Mouse (Mus musculus) limb, embryonic 10.5 days (tissue): ENCODE results near the gene Zfp473. TPM values are rescaled to one million over a fixed set of nuclear protein-coding genes. Genes with fewer than 3 reads are reported as not detected.

Experiments
- DNase-seq: peaks from one replicate; pipeline ENCODE4 v3.0.0-alpha.2; 2017; ENCODE audit warnings: low spot score
- H3K27ac ChIP-seq: fragments of 300-500 bp; sonication (generic); 2 replicates; pipeline ENCODE4 v1.5.1; 2016; ENCODE audit warnings: mild to moderate bottlenecking
- H3K27me3 ChIP-seq: fragments of 300-500 bp; sonication (generic); 2 replicates; pipeline ENCODE4 v1.6.1; 2016; ENCODE audit warnings: low read depth, mild to moderate bottlenecking; ENCODE audit not compliant: poor library complexity, severe bottlenecking
- H3K36me3 ChIP-seq: fragments of 300-500 bp; sonication (generic); 2 replicates; pipeline ENCODE4 v1.6.1; 2016; ENCODE audit warnings: mild to moderate bottlenecking, moderate library complexity
- H3K4me1 ChIP-seq: fragments of 300-500 bp; sonication (generic); 2 replicates; pipeline ENCODE4 v1.6.1; 2016
- H3K4me3 ChIP-seq: fragments of 300-500 bp; sonication (generic); 2 replicates; pipeline ENCODE4 v1.5.1; 2016; ENCODE audit warnings: mild to moderate bottlenecking, moderate library complexity
- H3K9me3 ChIP-seq: fragments of 300-500 bp; sonication (generic); replicated peaks from 2 replicates; pipeline ENCODE4 v1.6.1; 2016; ENCODE audit warnings: mild to moderate bottlenecking
- WGBS: fragments of 180-500 bp; shearing (Covaris S2); methylation state at CpG from one replicate; pipeline ENCODE4 v1.1.7; 2016; 5-methylcytosine and 5-hydroxymethylcytosine counted together
- polyA plus RNA-seq: library from polyadenylated mRNA; unstranded; fragments of >200 nt; fragmentation: Nextera tagmentation; extraction: Ambion mirVana; gene quantifications from 2 replicates; pipeline ENCODE4 v1.2.1, GENCODE M21; 2016

Zfp473 gene
- polyA plus RNA-seq, 1 experiment from 2014 or later: 2.6 TPM

GRCm38 (mm10) chr7:44683656-44684055, 67.2 kb downstream of the Zfp473 start:
- 85% methylated on average over 8 of the region's 8 CpGs for WGBS
- DNase-seq: no peak

More at GRCm38 (mm10) chr7:44683656-44684055, 67.2 kb downstream of the Zfp473 start:
- H3K4me1 ChIP-seq: no peaks in the 10 kb centered on the region
- H3K27ac ChIP-seq: no peak overlapping the region
- no peaks in the 10 kb centered on the region for H3K27me3 ChIP-seq
- no peak overlapping the region for H3K4me3 ChIP-seq
- no peaks in the 10 kb centered on the region; the same call in 1 of the 2 replicates for H3K9me3 ChIP-seq
- no peaks in the 10 kb centered on the region for H3K36me3 ChIP-seq

Other genes with a start within 250 kb of the Zfp473 start
- gene Mybpc2, start 226.4 kb downstream of the Zfp473 start, polyA plus RNA-seq: 0.05 and 0.11 TPM in 2 replicates
- 0.20 TPM in 1 of 2 replicates, not detected in the other for gene Spib, start 219.0 kb downstream of the Zfp473 start, polyA plus RNA-seq
- gene Pold1, start 202.2 kb downstream of the Zfp473 start, polyA plus RNA-seq: 175 and 184 TPM in 2 replicates
- 74.5 and 82.2 TPM in 2 replicates for gene Nr1h2, start 197.1 kb downstream of the Zfp473 start, polyA plus RNA-seq
- 0.14 and 0.20 TPM in 2 replicates for gene Napsa, start 178.7 kb downstream of the Zfp473 start, polyA plus RNA-seq
- 0.21 and 0.28 TPM in 2 replicates for gene Kcnc3, start 160.4 kb downstream of the Zfp473 start, polyA plus RNA-seq
- 0.63 and 1.8 TPM in 2 replicates for gene Myh14, start 80.2 kb downstream of the Zfp473 start, polyA plus RNA-seq
- not detected in 2 replicates for gene Izumo2, start 42.3 kb downstream of the Zfp473 start, polyA plus RNA-seq
- gene Vrk3, start 2.6 kb downstream of the Zfp473 start, polyA plus RNA-seq: 37.7 and 38.1 TPM in 2 replicates
- gene Nup62, start 65.0 kb upstream of the Zfp473 start, polyA plus RNA-seq: 174 and 181 TPM in 2 replicates
- gene Il4i1, start 65.3 kb upstream of the Zfp473 start, polyA plus RNA-seq: 0.89 and 0.94 TPM in 2 replicates
- gene Atf5, start 65.6 kb upstream of the Zfp473 start, polyA plus RNA-seq: 3.1 and 3.4 TPM in 2 replicates
- 96.4 and 99.6 TPM in 2 replicates for gene Akt1s1, start 97.9 kb upstream of the Zfp473 start, polyA plus RNA-seq
- 71.4 and 75.2 TPM in 2 replicates for gene Tbc1d17, start 98.0 kb upstream of the Zfp473 start, polyA plus RNA-seq
- 37.5 and 43.1 TPM in 2 replicates for gene Pnkp, start 106.1 kb upstream of the Zfp473 start, polyA plus RNA-seq
- gene Ptov1, start 118.7 kb upstream of the Zfp473 start, polyA plus RNA-seq: 434 and 504 TPM in 2 replicates
- gene Med25, start 141.7 kb upstream of the Zfp473 start, polyA plus RNA-seq: 140 and 145 TPM in 2 replicates
- gene Fuz, start 145.0 kb upstream of the Zfp473 start, polyA plus RNA-seq: 14.8 and 20.0 TPM in 2 replicates
- 78.7 and 85.3 TPM in 2 replicates for gene Ap2a1, start 178.4 kb upstream of the Zfp473 start, polyA plus RNA-seq
- gene Tsks, start 192.2 kb upstream of the Zfp473 start, polyA plus RNA-seq: 0.14 and 0.18 TPM in 2 replicates
- 11.4 and 18.8 TPM in 2 replicates for gene Cpt1c, start 223.8 kb upstream of the Zfp473 start, polyA plus RNA-seq
- gene Prmt1, start 235.5 kb upstream of the Zfp473 start, polyA plus RNA-seq: 979 and 1,027 TPM in 2 replicates
- gene Irf3, start 246.6 kb upstream of the Zfp473 start, polyA plus RNA-seq: 74.7 and 75.0 TPM in 2 replicates
- 89.7 and 92.2 TPM in 2 replicates for gene Bcl2l12, start 247.7 kb upstream of the Zfp473 start, polyA plus RNA-seq